Mouse (Mus musculus) spleen, adult 12 weeks (tissue): ENCODE results near the gene Ifitm2.

ENCODE experiments used
- DNase-seq: peaks from one replicate; pipeline ENCODE4 v3.0.0; 2022; ENCODE audit warnings: low spot score

Ifitm2 gene

GRCm38 (mm10) chr7:140942811-140943210 is 13.0 kb downstream of the Ifitm2 start:
- no peak for DNase-seq

GRCm38 (mm10) chr7:140942341-140942740 is 13.4 kb downstream of the Ifitm2 start:
- DNase-seq, result no peak

GRCm38 (mm10) chr7:140941222-140942051 is 14.3 kb downstream of the Ifitm2 start, which contains the start of gene Pgghg:
TSS of gene Pgghg (plus strand) at chr7:140941391.
- peak; percentile 72 for DNase-seq

- DNase-seq, result no peak
Measured at GRCm38 (mm10) chr7:140939669-140940171, 16.1 kb downstream of the Ifitm2 start.

GRCm38 (mm10) chr7:140938896-140939295 is 16.9 kb downstream of the Ifitm2 start:
- no peak for DNase-seq

- DNase-seq, result no peak
Measured at GRCm38 (mm10) chr7:140938436-140938835, 17.4 kb downstream of the Ifitm2 start.

GRCm38 (mm10) chr7:140927181-140927580 is 28.6 kb downstream of the Ifitm2 start:
- DNase-seq, result no peak

- DNase-seq, result no peak
Measured at GRCm38 (mm10) chr7:140923070-140923775, 32.6 kb downstream of the Ifitm2 start.

GRCm38 (mm10) chr7:140922398-140923069 is 33.3 kb downstream of the Ifitm2 start:
- DNase-seq, result no peak

- DNase-seq, result no peak
Measured at GRCm38 (mm10) chr7:140921225-140921975, 34.4 kb downstream of the Ifitm2 start.

- DNase-seq, result no peak
Measured at GRCm38 (mm10) chr7:140920418-140921029, 35.3 kb downstream of the Ifitm2 start, which contains the start of gene Nlrp6. TSS of gene Nlrp6 (plus strand) at chr7:140920902.

- DNase-seq, result no peak
Measured at GRCm38 (mm10) chr7:140919911-140920310, 35.9 kb downstream of the Ifitm2 start.

- DNase-seq, result no peak
Measured at GRCm38 (mm10) chr7:140914031-140914690, 41.6 kb downstream of the Ifitm2 start.

- DNase-seq, result no peak
Measured at GRCm38 (mm10) chr7:140912846-140913482, 42.8 kb downstream of the Ifitm2 start.

- no peak for DNase-seq
Measured at GRCm38 (mm10) chr7:140912293-140912692, 43.5 kb downstream of the Ifitm2 start.

GRCm38 (mm10) chr7:140908634-140909107 is 47.1 kb downstream of the Ifitm2 start:
- peak; percentile 45 for DNase-seq

- DNase-seq, result no peak
Measured at GRCm38 (mm10) chr7:140908181-140908580, 47.6 kb downstream of the Ifitm2 start.

GRCm38 (mm10) chr7:140907697-140908096 is 48.1 kb downstream of the Ifitm2 start:
- DNase-seq, result no peak

- DNase-seq, result no peak
Measured at GRCm38 (mm10) chr7:140907131-140907530, 48.7 kb downstream of the Ifitm2 start.

GRCm38 (mm10) chr7:140905642-140906081 is 50.1 kb downstream of the Ifitm2 start:
- DNase-seq, result no peak
